Mouse (Mus musculus) frontal cortex, postnatal 14 days (tissue): ENCODE results near the gene Plk5.
A peak's percentile ranks its signal among the peaks of the same experiment; 100 is the strongest.
"Not testable (repeated sequence)": the region's sequence is repeated elsewhere in the genome, so short reads cannot be mapped to it uniquely, and the experiment has no call there.

Source experiments
- DNase-seq, 2 experiments: peaks; one replicate each; pipeline ENCODE4 v3.0.0; 2022; ENCODE audit warnings: low spot score in 2 of 2

The Plk5 gene

GRCm38 (mm10) chr10:80331636-80332524, 24.4 kb upstream of the Plk5 start:
- DNase-seq, result no peak

- no peak for DNase-seq
Measured at GRCm38 (mm10) chr10:80332525-80332989, 23.7 kb upstream of the Plk5 start.

DNA sequence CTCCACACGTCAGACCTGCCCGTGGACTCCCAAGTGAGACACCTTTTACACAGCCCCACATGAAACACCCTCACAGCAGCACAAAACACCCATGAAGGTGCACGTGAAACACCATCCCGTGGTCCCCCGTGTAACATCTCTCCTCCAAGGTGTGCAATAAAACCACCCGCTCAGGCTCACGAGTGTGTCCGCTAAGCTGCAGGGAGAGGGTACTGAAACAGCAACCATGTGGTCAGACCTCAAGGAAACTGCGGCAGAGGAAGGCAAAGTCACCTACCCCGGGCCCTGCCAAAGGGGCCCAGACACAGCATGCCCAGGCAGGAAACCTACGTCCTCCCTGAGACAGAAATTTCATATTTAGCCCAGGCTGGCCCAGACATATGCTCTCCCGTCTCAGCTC, 20.0 kb upstream of the Plk5 start:
- no peak for DNase-seq

DNA sequence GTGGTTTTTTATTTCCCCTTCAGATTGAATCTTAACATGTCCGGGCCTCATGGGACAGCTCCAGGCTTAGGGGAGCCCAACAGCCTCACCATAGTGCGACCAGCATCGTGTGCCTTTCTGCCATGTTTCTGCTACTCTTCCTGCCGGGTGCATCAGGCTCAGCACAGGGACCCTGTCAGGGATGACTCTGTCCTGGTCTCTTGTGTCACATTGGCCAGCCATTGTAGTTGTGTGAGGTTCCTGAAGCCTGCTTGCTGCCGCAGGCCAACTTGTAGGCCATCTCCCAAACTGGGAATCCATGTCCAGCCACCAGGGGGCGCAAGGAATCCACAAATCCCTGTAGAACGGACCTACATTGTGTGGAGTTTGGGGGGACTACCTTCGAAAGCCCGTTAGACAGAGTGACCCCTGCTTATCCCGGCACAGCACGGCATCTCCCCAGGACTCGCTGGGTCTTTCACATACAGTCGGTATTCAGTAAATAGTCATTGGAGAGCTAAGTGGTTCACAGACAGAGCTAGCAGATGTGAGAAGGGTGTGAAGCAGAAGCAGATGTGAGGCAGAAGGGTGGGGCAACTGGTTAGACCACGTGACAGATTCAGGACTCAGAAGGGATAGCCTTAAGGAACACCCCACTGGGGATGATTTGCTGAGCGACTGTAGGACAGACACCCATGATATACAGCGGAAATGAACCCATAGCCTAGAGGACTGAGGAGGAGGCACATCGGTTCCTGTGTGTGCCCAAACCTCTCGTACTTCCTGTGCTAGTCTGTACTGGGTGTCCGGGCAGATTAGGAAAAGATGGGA, 16.1 kb upstream of the Plk5 start:
- DNase-seq, result peak; percentile 65 to 81

GRCm38 (mm10) chr10:80341026-80341425, 15.2 kb upstream of the Plk5 start:
- DNase-seq, result no peak

DNA sequence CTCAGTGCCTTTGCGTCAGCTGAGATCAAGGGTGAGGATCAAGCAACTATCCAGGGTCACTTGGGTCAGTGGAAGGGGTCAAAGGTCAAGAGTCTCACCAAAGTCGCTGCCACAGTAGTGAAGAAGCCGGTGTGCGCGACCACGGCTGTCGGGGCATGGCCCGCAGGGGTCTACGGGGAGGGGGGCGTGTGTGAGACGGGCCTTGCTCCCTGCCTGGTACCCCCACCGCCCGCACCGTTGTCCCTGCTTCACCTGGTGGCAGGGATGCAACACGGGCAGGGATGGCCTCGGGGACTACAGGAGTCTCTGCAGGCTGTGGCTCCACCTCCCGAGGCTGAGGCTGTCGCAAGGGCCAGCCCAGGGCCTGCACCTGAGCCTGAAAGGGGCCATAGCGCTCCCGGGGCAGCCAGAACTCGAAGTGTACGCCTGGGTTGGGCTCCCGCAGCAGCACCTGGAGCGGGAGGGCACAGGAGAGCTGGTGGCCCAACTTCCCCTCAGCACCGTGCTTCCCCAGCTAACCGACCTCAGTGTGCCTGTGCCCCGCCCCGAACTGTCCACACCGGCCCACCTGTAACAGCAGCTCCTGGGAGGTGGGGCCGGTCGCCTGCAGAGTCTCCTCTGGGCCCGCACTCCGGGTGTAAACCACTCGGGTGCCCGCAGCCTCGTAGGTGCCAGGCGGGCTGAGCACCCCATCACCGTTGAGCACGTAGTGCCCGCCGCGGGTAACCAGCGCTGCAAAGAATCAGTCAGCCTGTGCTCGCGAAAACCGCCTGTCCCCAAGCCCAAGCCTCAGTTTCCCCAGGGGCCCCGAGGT, 14.6 kb upstream of the Plk5 start:
- no peak for DNase-seq

DNA sequence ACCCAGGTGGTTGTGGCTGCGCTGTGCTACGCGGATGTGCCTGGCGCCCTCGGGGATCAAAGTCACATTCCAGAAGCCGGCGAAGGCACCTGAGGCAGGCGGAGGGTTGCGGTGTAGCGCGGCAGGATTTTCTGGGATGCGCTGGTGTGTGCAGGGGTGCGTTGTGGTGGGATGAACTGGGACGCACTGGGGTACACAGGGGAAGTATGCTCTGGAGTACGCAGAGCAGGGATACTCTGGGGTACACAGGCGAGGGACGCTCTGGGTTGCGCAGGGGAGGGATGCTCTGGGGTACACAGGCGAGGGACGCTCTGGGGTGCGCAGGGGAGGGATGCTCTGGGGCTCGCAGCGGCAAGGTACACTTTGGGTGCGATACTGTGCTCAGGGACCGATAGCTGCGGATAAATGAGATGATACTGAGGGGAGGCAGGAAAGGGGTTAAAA, 13.9 kb upstream of the Plk5 start:
- DNase-seq, result no peak

GRCm38 (mm10) chr10:80342749-80343424, 13.4 kb upstream of the Plk5 start:
- no peak for DNase-seq

DNA sequence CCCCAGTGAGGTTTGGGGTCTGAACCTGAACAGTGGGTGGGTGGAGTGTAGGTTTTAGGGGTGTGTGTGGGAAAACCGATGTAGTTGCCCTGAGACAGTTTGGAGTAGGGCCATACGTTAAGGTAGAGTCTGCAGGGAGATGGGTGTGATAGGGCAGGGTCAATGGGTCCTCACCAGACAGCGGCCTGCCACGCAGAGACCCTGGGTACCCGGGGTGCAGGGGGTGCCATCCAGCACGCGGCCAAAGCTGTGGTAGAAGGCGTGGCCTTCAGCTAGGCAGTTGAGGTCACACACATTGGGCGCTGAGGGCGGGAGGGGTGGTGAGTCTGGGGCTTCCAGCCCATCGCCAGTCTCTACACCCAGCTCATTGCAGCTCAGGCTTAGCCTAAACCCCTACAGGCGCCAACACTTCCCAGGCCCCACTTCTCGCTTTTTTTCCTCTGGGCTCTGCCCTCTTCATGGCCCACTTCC, 12.8 kb upstream of the Plk5 start:
- DNase-seq, result no peak

- DNase-seq, result no peak
Measured at GRCm38 (mm10) chr10:80344131-80344661, 12.1 kb upstream of the Plk5 start.

DNA sequence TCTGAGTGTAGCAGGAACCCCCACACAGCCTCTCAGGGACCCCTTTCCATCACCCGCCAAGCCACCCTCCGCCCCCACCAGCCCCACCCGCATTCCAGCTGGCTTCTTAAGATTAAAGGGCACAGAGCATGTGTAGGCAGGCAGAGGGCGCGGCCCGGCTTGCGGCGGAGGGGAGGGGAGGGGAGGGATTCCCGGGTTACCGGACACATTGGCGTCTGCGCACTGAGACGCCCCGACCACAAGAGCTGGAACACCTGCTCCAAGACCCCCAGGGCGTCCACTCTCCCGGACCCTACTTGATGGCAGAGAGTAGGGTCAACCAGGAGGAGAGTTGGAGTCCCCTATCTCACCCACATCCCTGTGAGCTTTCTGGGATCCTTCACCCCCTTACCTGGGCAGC, 11.1 kb upstream of the Plk5 start:
- DNase-seq, result no peak

DNA sequence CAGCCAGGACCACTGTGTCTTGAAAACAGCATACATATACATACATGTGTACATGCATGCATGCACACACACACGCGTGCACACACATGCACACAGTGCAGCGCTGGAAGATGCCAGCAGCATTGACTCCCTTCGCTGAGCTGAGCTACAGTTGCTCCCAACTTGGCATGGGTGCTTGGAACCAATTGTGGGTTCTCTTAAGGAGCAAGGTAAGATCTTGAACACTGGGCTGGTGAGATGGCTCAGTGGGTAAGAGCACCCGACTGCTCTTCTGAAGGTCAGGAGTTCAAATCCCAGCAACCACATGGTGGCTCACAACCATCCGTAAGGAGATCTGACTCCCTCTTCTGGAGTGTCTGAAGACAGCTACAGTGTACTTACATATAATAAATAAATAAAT, 10.3 kb upstream of the Plk5 start:
- not testable (repeated sequence) for DNase-seq

DNA sequence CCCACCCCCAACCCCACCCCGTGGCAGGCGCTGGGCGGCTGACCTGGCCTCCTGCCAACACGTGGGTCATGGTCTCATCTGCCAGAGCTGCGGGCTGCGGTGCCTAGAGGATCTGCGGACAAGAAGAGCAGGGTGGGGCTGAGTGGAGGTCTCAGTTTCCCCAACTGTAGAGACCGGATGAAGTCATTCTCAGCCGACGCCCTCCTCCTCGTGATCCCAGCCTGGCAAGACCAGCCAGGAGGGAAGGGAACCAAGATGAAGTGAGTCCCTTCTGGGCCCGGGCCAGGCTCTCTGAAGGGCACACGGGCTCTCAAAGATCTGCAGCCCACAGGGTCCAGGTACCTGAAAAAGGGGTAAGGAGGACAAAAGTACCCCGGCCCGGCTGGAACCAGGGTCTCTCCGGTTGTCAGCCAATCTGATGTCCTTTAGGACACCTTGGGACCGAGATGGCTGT, 8.7 kb upstream of the Plk5 start:
- no peak for DNase-seq

GRCm38 (mm10) chr10:80348244-80348781, 7.9 kb upstream of the Plk5 start, which contains the start of gene Adamtsl5:
TSS of gene Adamtsl5 (minus strand) at chr10:80348412.
- no peak for DNase-seq

DNA sequence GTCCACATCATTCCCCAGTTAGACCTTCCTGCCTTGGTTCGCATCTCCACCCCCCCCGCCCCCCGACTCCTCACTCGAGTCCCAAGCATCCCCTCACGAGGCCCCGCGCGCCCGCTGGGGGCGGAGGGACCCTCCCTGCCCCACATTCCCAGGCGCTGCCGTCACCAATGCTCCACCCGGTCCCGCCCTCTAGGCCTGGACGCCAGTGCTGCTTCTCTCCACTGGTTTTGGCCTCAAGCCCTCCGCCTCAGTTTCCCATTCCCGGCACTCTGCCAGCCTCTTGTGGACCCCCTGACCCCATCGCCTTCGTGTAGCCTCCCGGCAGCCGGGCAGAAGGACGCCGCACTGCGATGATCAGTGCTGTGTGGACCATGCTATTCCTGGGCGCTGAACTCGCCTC, 7.3 kb upstream of the Plk5 start:
- no peak for DNase-seq

DNA sequence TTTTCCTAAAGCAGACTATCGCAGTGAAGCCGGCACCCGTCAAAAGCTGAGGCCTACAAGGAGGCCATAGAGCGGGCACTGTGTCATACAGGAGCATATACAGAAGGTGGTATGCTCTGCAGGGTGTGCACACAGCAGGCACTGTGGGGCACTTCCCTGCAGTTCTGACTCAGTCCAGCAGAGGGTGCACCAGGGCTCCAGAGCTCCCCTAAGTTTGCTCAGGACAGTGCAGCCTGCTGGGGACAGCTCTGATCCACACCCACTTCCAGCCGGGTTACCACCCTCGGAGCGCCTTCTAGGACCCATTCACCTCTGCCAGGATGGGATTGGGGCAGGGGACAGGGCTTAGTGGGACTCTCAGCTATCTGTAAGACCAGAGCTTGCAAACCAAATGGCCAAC, 6.0 kb upstream of the Plk5 start:
- DNase-seq, result peak; percentile 56 to 77

DNA sequence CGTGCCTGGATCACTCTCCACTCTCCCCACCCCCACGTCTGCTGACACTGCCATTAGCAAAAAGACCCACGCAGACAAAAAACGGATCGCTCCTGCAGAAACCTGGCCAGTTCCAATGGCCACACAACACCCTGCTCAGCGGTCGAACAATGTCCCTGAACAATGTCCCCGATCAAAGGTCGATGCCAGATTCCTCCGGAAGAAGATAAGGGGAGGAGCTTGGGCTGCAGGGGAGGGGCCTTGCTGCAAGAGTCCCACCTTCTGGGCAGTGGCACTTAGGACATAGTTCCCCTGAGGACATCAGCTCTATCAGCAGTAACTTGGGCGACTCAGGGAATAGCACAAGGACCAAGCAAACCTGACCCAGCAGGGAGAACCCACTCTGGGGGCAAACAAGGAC, 4.4 kb upstream of the Plk5 start:
- no peak for DNase-seq

DNA sequence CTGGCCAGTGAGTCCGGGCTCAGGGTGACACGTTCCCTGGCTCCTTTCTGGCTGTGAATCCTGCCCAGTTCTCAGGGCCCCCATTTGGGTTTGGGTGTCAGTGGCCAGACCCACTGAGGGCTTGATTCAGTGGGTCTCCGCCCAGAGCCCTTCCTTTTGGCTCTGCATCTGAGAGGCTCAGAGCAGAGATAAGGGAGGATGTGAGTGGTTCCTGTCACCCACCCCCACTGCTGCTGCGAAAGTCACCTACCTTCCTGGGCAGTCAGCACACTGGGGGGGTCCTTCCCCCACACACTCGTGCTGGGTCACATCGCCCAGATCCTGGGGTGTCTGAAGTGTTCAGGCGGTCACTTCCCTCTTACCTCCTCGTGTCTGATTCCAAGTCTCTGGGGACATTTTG, 3.5 kb upstream of the Plk5 start:
- no peak for DNase-seq

DNA sequence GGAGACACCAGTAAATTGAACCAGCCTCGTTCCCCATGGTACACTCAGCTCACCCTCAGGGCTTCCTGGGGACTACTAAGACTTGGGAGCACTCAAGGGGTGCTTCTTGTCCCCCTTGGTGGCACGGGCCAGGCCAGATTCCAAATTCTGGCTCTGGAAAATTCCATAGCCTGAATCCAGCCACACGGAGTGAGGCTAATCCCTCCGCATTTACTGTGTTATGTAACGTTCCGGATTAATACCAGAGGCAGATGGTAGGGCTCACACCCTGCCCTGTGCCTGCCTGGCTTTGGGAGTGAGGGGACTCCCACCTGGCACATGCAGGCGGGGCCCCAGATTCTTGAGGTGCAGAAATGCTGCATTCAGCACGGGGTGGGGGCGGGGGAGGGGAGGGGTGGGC, 828 bp upstream of the Plk5 start:
- DNase-seq, result no peak

DNA sequence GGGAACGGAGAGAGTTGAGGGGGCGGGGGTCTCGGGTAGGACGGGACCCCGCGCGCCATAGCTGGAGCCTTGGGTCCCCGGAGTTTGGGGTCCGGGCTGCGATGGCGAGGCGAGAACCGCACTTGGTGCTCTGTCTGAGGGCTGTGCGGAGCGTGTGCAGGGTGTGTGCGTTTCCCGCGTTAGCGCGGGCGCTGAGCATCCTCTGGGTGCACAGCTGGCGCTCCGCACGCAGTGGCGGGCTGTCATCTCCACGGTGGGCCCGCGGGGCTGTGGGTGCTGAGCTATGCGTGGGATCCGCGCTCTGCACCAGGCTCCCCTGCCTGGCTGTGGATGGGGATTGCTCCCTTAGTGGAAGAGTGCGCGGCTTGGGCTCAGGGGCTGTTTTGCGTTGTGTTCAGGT, 478 bp downstream of the Plk5 start:
- DNase-seq, result no peak

GRCm38 (mm10) chr10:80357336-80357735, 1.1 kb downstream of the Plk5 start:
- DNase-seq, result no peak
